Mouse (Mus musculus) hindbrain, embryonic 10.5 days (tissue): ENCODE measurements at regions not wholly inside any gene's neighbourhood (a gene's known extent, or its start where the extent isn't known, plus 50 kb on each side); places are given as distances from the start of the nearest gene placed in this dataset.

Experiments
- DNase-seq: peaks from one replicate; pipeline ENCODE4 v3.0.0-alpha.2; 2017; ENCODE audit warnings: low spot score
- H3K27ac ChIP-seq: fragments of 300-500 bp; sonication (generic); 2 replicates; pipeline ENCODE4 v1.5.1; 2016; ENCODE audit warnings: mild to moderate bottlenecking, moderate library complexity
- H3K27me3 ChIP-seq: fragments of 300-500 bp; sonication (generic); 2 replicates; pipeline ENCODE4 v1.6.1; 2016; ENCODE audit warnings: mild to moderate bottlenecking; ENCODE audit not compliant: poor library complexity, insufficient read depth, severe bottlenecking
- H3K36me3 ChIP-seq: fragments of 300-500 bp; sonication (generic); 2 replicates; pipeline ENCODE4 v1.6.1; 2016; ENCODE audit warnings: mild to moderate bottlenecking, moderate library complexity
- H3K4me1 ChIP-seq: fragments of 300-500 bp; sonication (generic); replicated peaks from 2 replicates; pipeline ENCODE4 v1.6.1; 2016; ENCODE audit warnings: mild to moderate bottlenecking
- H3K4me3 ChIP-seq: fragments of 300-500 bp; sonication (generic); 2 replicates; pipeline ENCODE4 v1.5.1; 2016; ENCODE audit warnings: mild to moderate bottlenecking, moderate library complexity
- H3K9me3 ChIP-seq: fragments of 300-500 bp; sonication (generic); 2 replicates; pipeline ENCODE4 v1.6.1; 2016; ENCODE audit warnings: mild to moderate bottlenecking, moderate library complexity
- whole genome bisulfite sequencing: fragments of 180-500 bp; shearing (Covaris S2); methylation state at CpG from one replicate; pipeline ENCODE4 v1.1.7; 2016; 5-methylcytosine and 5-hydroxymethylcytosine counted together

DNA sequence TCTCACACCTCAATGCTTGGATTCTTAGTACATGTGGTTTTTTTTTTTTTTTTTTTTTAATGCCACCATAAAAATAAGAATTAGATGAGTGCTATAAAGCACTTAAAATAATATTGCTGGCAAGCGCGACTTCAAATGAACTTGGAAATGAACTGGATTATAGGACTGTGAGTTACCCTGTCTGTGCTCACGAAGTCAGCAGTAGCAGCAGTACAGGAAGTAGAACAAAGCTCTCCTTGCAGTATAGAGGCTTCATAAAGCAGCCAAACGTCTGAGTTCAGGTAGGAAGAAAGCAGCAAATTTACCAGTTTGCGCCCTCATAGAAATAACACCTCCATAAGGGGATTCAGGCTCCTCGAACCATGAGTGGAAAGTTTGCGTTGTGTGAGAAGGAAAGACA, 115.6 kb upstream of the Fat1 start:
- peaks cover 10% of the 10 kb centered on the region; the same call in 1 of the 2 replicates for H3K9me3 ChIP-seq
- H3K4me3 ChIP-seq, result no peak overlapping the region
- 90% methylated on average over 7 of the region's 7 CpGs for WGBS

GRCm38 (mm10) chr8:44825183-44825757, 110.0 kb upstream of the Fat1 start:
- H3K27me3 ChIP-seq, result no peaks in the 10 kb centered on the region
- peaks cover 10% of the 10 kb centered on the region; the same call in 1 of the 2 replicates for H3K9me3 ChIP-seq
- no peak for DNase-seq
- H3K4me3 ChIP-seq, result no peak overlapping the region
- H3K27ac ChIP-seq, result no peak overlapping the region
- WGBS, result 92% methylated on average over 6 of the region's 6 CpGs
- H3K36me3 ChIP-seq, result no peaks in the 10 kb centered on the region
- H3K4me1 ChIP-seq, result 0 out of 2 replicates have a peak, but pooled peaks cover 3% of the 10 kb centered on the region

More for the DNA sequence above, 115.6 kb upstream of the Fat1 start:
- H3K27me3 ChIP-seq, result no peaks in the 10 kb centered on the region
- no peaks in the 10 kb centered on the region for H3K36me3 ChIP-seq
- no peak overlapping the region for H3K27ac ChIP-seq
- no peaks in the 10 kb centered on the region for H3K4me1 ChIP-seq
- DNase-seq, result no peak

DNA sequence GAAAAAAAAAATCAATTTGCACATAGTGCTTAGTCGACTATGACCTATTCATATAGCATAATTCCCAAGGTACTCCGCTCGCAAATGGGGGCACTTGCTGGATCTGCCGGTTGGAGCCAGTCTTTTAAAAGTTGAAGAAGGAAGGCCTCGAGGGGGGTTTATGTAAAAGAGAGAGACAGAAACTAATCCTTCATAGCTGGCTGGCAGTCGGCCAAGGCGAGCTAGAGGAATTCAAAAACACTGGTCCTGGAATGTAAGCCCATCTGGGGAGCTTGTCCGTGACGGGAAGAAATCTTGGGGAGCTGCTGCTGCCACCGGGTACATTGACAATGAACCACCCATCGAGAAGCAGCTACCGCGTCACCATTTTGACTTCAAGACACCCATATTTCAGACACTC, 108.3 kb upstream of the Fat1 start:
- Histone ChIP-seq H3K4me3 (no peak overlapping the region), H3K27ac (no peak overlapping the region), H3K4me1 (0 out of 2 replicates have a peak, but pooled peaks cover 3% of the 10 kb centered on the region), H3K36me3 (no peaks in the 10 kb centered on the region), H3K27me3 (no peaks in the 10 kb centered on the region), H3K9me3 (peaks cover 10% of the 10 kb centered on the region; the same call in 1 of the 2 replicates)
- 52% methylated on average over 13 of the region's 13 CpGs for WGBS
- DNase-seq, result peak; percentile 29

- H3K4me1 ChIP-seq, result 0 out of 2 replicates have a peak, but pooled peaks cover 3% of the 10 kb centered on the region
- no peak overlapping the region for H3K27ac ChIP-seq
- H3K27me3 ChIP-seq, result no peaks in the 10 kb centered on the region
- 93% methylated on average over 3 of the region's 3 CpGs for WGBS
- no peak for DNase-seq
- H3K9me3 ChIP-seq, result peaks cover 7% of the 10 kb centered on the region; the same call in 1 of the 2 replicates
- no peak overlapping the region for H3K4me3 ChIP-seq
- no peaks in the 10 kb centered on the region for H3K36me3 ChIP-seq
Measured at GRCm38 (mm10) chr8:44828026-44828425, 107.2 kb upstream of the Fat1 start.

DNA sequence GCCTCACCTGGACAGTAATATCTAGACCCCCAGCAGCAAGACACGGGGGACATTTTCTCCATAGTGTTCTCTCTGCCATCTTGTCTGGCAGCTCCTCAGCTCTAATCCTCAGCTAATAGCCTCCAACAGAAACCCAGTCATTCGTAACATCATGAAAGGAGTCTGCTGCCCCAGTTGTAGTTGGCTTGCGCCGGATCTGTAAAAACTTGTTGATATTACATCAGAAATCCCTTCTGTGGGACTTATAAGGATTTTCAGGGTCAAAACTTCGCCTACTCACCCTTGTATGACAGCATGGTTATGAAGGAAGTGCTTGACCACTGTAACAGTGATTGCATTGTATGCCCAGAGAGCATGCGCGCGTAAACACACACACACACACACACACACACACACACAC, 96.8 kb upstream of the Fat1 start:
- no peaks in the 10 kb centered on the region for H3K27me3 ChIP-seq
- DNase-seq, result no peak
- no peaks in the 10 kb centered on the region for H3K4me1 ChIP-seq
- no peaks in the 10 kb centered on the region for H3K9me3 ChIP-seq
- no peaks in the 10 kb centered on the region for H3K36me3 ChIP-seq
- H3K4me3 ChIP-seq, result no peak overlapping the region
- WGBS, result 91% methylated on average over 8 of the region's 8 CpGs
- H3K27ac ChIP-seq, result no peak overlapping the region

GRCm38 (mm10) chr8:44839504-44840209, 95.6 kb upstream of the Fat1 start:
- Histone ChIP-seq H3K9me3 (0 out of 2 replicates have a peak, but pooled peaks cover 2% of the 10 kb centered on the region), H3K36me3 (no peaks in the 10 kb centered on the region), H3K4me3 (no peak overlapping the region), H3K27ac (no peak overlapping the region), H3K27me3 (no peaks in the 10 kb centered on the region), H3K4me1 (no peaks in the 10 kb centered on the region)
- DNase-seq, result no peak
- WGBS, result 81% methylated on average over 13 of the region's 13 CpGs

DNA sequence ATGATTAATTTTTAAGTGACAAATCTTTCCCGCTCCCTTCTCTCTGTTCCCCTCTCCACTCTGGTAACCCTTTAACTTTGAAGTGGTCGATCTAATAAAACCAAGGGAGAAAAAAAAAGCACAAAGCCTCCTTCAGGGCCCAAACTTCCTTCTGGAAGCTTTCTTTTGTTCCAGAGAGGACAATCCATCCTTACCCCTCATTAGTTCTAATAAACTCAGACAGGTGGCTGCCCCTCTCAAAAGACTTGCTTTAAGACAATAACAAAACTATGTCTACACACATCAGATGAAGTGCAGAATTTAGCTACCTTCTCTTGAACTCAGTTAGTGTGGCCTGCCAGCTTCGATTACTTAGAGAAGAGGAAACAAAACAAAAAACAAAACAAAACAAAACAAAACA, 94.6 kb upstream of the Fat1 start:
- no peak for DNase-seq
- Histone ChIP-seq H3K4me3 (no peak overlapping the region), H3K27me3 (no peaks in the 10 kb centered on the region), H3K4me1 (no peaks in the 10 kb centered on the region), H3K27ac (no peak overlapping the region), H3K36me3 (no peaks in the 10 kb centered on the region), H3K9me3 (0 out of 2 replicates have a peak, but pooled peaks cover 3% of the 10 kb centered on the region)
- WGBS, result 53% methylated on average over 3 of the region's 3 CpGs

DNA sequence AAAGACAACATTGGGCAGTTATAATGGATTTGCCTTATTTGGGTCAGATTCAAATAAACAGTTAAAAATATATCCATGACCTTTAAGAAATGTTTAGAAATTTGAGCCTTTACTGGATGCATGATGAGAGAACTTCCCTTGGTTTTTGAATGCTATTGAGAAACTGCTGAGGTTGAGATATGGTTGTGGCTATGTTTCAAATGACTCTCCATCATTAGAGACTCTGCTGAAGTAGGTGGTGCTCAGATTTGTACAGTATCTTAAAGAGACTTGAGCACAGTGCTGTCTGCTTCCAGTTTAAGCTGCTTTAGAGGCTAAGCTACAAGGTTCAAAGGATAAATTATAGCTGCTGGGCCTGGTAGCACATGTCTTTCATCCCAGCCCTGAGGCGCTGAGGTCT, 90.9 kb upstream of the Fat1 start:
- H3K27ac ChIP-seq, result no peak overlapping the region
- H3K4me1 ChIP-seq, result no peaks in the 10 kb centered on the region
- 0 out of 2 replicates have a peak, but pooled peaks cover 3% of the 10 kb centered on the region for H3K9me3 ChIP-seq
- DNase-seq, result no peak
- H3K36me3 ChIP-seq, result no peaks in the 10 kb centered on the region
- no peak overlapping the region for H3K4me3 ChIP-seq
- WGBS, result 89% methylated on average over 1 of the region's 1 CpGs
- H3K27me3 ChIP-seq, result no peaks in the 10 kb centered on the region

- Histone ChIP-seq H3K27me3 (no peaks in the 10 kb centered on the region), H3K36me3 (no peaks in the 10 kb centered on the region), H3K4me1 (no peaks in the 10 kb centered on the region), H3K27ac (no peak overlapping the region), H3K9me3 (no peaks in the 10 kb centered on the region), H3K4me3 (no peak overlapping the region)
- WGBS, result 78% methylated on average over 4 of the region's 4 CpGs
- DNase-seq, result no peak
Measured at GRCm38 (mm10) chr8:44852223-44852622, 83.0 kb upstream of the Fat1 start.

DNA sequence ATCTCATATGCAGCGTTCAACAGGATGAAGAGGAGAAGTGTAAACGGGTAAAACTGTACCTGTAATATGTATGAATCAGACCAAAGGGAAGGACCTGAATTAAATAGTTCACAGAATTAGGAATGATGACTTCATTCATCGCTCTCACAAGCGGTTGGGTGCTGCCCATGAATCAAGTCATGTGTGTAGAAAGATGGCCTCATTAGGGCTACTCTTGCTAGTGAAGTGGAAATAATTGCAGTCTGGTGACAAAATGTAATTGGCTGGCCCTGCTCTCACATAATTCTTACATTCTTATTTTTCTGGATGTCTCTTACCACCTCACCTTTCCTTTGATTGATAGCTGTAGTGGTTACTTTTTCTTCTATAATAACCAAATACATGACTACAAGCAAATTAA, 80.1 kb upstream of the Fat1 start:
- Histone ChIP-seq H3K27ac (no peak overlapping the region), H3K36me3 (no peaks in the 10 kb centered on the region), H3K9me3 (no peaks in the 10 kb centered on the region), H3K27me3 (no peaks in the 10 kb centered on the region), H3K4me3 (no peak overlapping the region), H3K4me1 (no peaks in the 10 kb centered on the region)
- 94% methylated on average over 4 of the region's 4 CpGs for WGBS
- no peak for DNase-seq

- Histone ChIP-seq H3K27me3 (no peaks in the 10 kb centered on the region), H3K27ac (no peak overlapping the region), H3K4me1 (no peaks in the 10 kb centered on the region), H3K36me3 (no peaks in the 10 kb centered on the region), H3K9me3 (no peaks in the 10 kb centered on the region), H3K4me3 (no peak overlapping the region)
- no peak for DNase-seq
- WGBS, result 85% methylated on average over 6 of the region's 6 CpGs
Measured at GRCm38 (mm10) chr8:44867202-44867601, 68.0 kb upstream of the Fat1 start.

DNA sequence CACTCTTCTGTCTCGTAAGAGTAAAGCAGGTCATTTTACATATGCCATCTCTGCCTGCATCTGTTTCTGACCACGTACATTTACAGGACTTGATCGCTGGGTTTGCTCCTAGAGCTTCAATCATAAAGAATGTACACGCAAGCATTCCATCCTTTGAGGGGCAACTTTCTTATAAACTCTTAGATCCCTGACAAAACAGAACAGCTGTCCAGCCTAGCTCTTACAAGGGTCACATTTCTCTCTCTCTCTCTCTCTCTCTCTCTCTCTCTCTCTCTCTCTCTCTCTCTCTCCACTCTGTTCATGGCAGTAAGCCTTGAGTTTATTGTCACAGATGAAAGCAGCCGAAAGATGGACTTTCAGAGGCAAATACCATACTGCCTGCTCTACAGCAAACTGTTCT, 67.6 kb upstream of the Fat1 start:
- Histone ChIP-seq H3K9me3 (no peaks in the 10 kb centered on the region), H3K4me1 (no peaks in the 10 kb centered on the region), H3K36me3 (no peaks in the 10 kb centered on the region), H3K4me3 (no peak overlapping the region), H3K27ac (no peak overlapping the region), H3K27me3 (no peaks in the 10 kb centered on the region)
- no peak for DNase-seq
- WGBS, result 81% methylated on average over 5 of the region's 5 CpGs

GRCm38 (mm10) chr8:44877066-44877465, 58.2 kb upstream of the Fat1 start:
- Histone ChIP-seq H3K4me3 (no peak overlapping the region), H3K27me3 (no peaks in the 10 kb centered on the region), H3K9me3 (no peaks in the 10 kb centered on the region), H3K36me3 (no peaks in the 10 kb centered on the region), H3K4me1 (no peaks in the 10 kb centered on the region), H3K27ac (no peak overlapping the region)
- 71% methylated on average over 5 of the region's 5 CpGs for WGBS
- DNase-seq, result no peak
